Mouse (Mus musculus): ENCODE measurements around the gene Atrip.

- no peak for TF ChIP-seq CTCF (IDR thresholded peaks at IDR 0.05; ENCODE audit: control insufficient read depth, insufficient read depth, insufficient replicate concordance, low read depth, low read length)
- no peak for TF ChIP-seq POLR2A (IDR thresholded peaks at IDR 0.05; ENCODE audit: control insufficient read depth, low read depth, low read length)
These were observed 17.0 kb downstream of the Atrip start for GRCm38 (mm10) chr9:109056916-109057315.

All from testis, adult 2 months (tissue).